Mouse (Mus musculus) olfactory bulb, adult 2 months (tissue): ENCODE measurements at regions not wholly inside any gene's neighbourhood (a gene's known extent, or its start where the extent isn't known, plus 50 kb on each side); places are given as distances from the start of the nearest gene placed in this dataset.

Experiments used
- H3K27ac ChIP-seq: fragments of 200-500 bp; 2 replicates; pipeline ENCODE4 v1.5.1; 2012; ENCODE audit warnings: low read depth, low read length; ENCODE audit not compliant: insufficient read depth
- H3K4me1 ChIP-seq: fragments of 200-500 bp; 2 replicates; pipeline ENCODE4 v1.6.1; 2012; ENCODE audit warnings: low read length; ENCODE audit not compliant: control insufficient read depth, insufficient read depth
- H3K4me3 ChIP-seq: fragments of 200-500 bp; 2 replicates; pipeline ENCODE4 v1.5.1; 2012; ENCODE audit warnings: mild to moderate bottlenecking, low read depth, low read length, moderate library complexity; ENCODE audit not compliant: insufficient read depth
- CTCF ChIP-seq: fragments of 200-500 bp; IDR thresholded peaks from 2 replicates; pipeline ENCODE4 v1.5.1; 2012; ENCODE audit warnings: low read depth, mild to moderate bottlenecking, low read length, moderate library complexity; ENCODE audit not compliant: insufficient read depth
- POLR2A ChIP-seq: fragments of 200-500 bp; IDR thresholded peaks from 2 replicates; pipeline ENCODE4 v1.6.1; 2012; ENCODE audit warnings: mild to moderate bottlenecking, low read depth, low read length, moderate library complexity; ENCODE audit not compliant: insufficient read depth
- WGBS: fragments of 180-500 bp; shearing (Covaris S2); methylation state at CpG from one replicate; pipeline ENCODE4 v1.1.7; 2018; 5-methylcytosine and 5-hydroxymethylcytosine counted together

DNA sequence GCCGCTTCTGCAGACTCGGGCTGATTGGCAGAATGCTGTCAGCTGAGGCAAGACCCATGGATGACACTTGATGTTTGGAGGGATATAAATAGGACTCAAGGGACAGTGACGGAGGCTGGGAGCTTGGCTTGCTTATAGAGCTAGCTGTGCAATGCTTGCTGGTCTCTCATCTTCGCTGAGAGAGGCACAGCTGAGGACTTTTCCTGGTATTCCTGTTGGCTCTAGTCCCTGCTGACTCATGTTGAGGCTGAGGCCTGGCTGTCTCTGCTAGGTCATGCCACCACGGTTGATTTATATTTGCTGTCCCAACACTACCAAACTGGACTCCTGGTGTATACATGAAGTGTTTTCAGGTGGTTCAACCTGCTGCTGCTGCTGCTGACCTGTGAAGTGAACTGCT, 419.6 kb upstream of the Meis1 start:
- Histone ChIP-seq H3K4me1 (no peaks in the 10 kb centered on the region), H3K4me3 (no peak overlapping the region), H3K27ac (no peak overlapping the region)
- TF ChIP-seq POLR2A (no peak), CTCF (no peak)
- 96% methylated on average over 5 of the region's 5 CpGs for WGBS

DNA sequence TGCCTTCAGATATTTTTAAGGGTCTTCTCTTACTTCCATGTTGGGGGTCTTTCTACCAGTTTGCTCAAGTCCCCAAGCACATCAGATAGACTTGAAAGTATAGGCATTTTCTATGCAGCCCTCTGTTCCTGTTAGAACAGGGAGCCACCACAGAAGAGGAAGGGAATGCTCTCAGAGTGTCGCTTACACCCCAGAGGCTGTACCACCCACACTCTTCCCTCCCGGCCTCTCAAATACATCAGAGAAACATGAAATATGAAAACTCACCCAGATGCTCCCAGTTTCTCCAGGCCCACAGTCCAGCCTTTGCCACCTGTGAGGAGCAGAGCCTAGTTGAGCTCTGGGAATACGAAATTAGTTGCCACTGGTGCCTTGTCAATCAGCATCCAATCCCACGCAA, 423.2 kb upstream of the Meis1 start:
- no peak overlapping the region for H3K4me3 ChIP-seq
- no peak overlapping the region for H3K27ac ChIP-seq
- no peaks in the 10 kb centered on the region for H3K4me1 ChIP-seq
- WGBS = 93% methylated on average over 4 of the region's 4 CpGs
- TF ChIP-seq POLR2A (no peak), CTCF (no peak)

DNA sequence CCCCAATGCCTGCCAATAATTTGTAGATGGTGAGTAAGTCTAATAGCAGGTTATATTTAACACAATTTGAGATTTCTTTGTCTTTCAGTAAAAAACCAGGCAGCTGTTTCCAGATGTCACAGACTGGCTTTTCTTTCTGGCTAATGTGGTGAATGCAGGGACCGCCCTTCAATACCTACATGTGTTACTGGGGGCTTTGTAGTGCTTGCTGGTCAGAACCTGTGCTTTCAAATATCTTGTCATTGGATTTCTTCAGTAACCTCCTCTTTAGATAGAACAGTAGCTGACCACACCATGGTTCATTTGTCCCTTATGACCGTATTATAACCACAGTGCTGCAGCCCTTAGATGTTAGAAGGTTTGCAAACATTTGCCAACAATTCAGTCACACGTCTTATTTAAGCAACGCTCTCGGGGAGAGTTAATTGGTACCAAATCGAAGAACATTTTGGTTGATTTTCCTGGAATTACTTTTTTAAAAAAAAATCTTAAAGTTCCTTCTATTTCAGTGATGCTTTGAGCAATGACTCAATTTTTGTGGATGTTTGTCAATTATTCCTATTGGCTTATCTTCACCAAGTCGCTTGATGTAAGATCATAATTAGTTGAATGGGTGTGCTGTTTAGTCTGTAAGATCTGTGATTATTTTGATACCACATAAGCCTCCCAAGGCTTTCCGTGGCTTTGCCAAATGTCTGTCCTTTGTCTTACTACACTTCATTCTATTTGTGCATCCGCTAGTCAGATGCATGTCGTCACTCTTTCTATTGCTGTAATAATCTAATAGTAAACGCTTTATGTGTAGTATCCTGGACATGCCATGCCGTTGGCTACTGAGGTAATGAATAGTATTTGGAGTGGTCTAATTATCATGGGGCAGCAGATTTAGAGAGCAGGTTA, 436.9 kb upstream of the Meis1 start:
- 65% methylated on average over 12 of the region's 12 CpGs for WGBS
- H3K4me3 ChIP-seq = no peak overlapping the region
- TF ChIP-seq POLR2A (no peak), CTCF (no peak)
- no peaks in the 10 kb centered on the region for H3K4me1 ChIP-seq
- H3K27ac ChIP-seq = no peak overlapping the region

DNA sequence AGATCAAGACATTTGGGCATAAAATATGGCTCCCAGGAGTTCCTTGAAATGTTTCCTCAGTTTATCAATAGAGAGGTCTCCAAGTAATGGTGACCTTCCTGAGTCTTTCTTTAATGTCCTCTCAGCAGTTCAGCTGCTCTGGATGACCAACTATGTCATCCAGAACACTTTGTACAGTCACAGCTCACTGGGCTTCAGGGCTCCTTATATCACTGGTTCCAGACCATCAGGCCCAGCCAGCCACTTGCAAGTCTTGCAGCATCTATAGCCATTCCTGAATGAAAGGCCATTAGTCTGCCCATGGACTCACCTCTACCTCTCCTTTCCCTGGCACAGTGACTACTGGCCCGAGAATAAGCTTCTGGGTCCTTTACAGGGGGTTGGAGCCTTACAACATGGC, 437.8 kb upstream of the Meis1 start:
- 94% methylated on average over 1 of the region's 1 CpGs for WGBS
- no peak for TF ChIP-seq CTCF
- no peak for TF ChIP-seq POLR2A
- H3K4me1 ChIP-seq = no peaks in the 10 kb centered on the region
- H3K4me3 ChIP-seq = no peak overlapping the region
- no peak overlapping the region for H3K27ac ChIP-seq

DNA sequence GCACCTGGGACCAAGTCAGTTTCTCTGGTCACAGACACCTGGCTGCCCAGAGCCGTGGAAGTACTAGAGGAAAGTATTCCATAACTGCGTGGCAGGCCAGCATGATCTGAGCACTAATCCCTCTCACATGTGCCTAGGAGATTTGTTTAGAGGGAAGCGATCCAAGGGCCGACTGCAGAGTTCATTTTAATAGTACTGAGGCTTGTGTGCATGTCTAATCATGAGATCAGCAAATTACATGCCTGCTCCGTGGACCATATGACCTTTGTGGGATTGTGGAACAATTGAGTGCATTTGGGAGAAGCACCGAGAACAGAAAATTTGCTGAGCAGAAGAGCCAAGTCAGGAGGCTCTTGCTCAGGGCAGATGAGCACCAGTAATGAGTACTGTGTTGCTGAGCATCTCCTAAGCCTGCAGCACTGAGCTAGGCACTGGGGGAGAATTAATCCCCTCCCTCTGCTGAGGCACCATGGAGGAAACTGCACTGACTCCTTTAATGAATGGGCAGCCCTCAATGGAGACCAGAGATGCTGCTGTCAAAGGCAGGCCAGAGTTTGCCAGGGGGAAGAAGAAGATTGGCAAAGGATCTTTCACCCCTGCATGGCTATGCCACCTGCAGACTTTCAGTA, 445.1 kb upstream of the Meis1 start:
- WGBS = 41% methylated on average over 6 of the region's 6 CpGs
- Histone ChIP-seq H3K4me3 (no peak overlapping the region), H3K4me1 (no peaks in the 10 kb centered on the region), H3K27ac (no peak overlapping the region)
- no peak for TF ChIP-seq POLR2A
- no peak for TF ChIP-seq CTCF

GRCm38 (mm10) chr11:19468373-19468772, 449.6 kb upstream of the Meis1 start:
- H3K27ac ChIP-seq = no peak overlapping the region
- WGBS = 75% methylated on average over 3 of the region's 3 CpGs
- no peaks in the 10 kb centered on the region for H3K4me1 ChIP-seq
- TF ChIP-seq POLR2A (no peak), CTCF (no peak)
- H3K4me3 ChIP-seq = no peak overlapping the region

- TF ChIP-seq POLR2A (no peak), CTCF (no peak)
- H3K4me3 ChIP-seq = no peak overlapping the region
- H3K27ac ChIP-seq = no peak overlapping the region
- H3K4me1 ChIP-seq = no peaks in the 10 kb centered on the region
- WGBS = 90% methylated on average over 3 of the region's 3 CpGs
Observed at GRCm38 (mm10) chr11:19468803-19469202, 450.0 kb upstream of the Meis1 start.

- Histone ChIP-seq H3K4me3 (no peak overlapping the region), H3K4me1 (no peaks in the 10 kb centered on the region), H3K27ac (no peak overlapping the region)
- TF ChIP-seq POLR2A = no peak
- TF ChIP-seq CTCF = no peak
- WGBS = 94% methylated on average over 5 of the region's 5 CpGs
Observed at GRCm38 (mm10) chr11:19470648-19471341, 452.0 kb upstream of the Meis1 start.
